Mouse (Mus musculus): Measurements from ENCODE around the gene Bmp5.
A peak's percentile ranks its signal among the peaks of the same experiment; 100 is the strongest.

Bmp5 gene

DNA sequence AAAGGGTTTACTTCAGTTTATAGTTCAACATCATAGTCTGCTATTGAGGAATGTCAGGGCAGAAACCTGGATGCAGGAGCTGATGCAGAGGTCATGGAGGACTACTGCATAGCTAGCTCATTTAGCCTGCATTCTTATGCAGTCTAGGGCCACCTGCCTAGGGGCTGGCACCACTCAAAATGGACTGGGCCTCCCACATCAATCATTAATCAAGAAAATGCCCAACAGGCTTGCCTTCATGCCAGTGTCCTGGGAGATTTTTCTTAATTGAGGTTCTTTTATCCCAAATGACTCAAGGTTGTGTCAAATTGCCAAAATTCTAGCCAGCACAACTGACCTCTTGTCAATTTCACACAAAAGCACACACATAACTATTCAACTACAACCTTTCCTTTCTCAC lies 70.8 kb downstream of the Bmp5 start:
- peak; percentile 55 to 83 for DNase-seq

DNA sequence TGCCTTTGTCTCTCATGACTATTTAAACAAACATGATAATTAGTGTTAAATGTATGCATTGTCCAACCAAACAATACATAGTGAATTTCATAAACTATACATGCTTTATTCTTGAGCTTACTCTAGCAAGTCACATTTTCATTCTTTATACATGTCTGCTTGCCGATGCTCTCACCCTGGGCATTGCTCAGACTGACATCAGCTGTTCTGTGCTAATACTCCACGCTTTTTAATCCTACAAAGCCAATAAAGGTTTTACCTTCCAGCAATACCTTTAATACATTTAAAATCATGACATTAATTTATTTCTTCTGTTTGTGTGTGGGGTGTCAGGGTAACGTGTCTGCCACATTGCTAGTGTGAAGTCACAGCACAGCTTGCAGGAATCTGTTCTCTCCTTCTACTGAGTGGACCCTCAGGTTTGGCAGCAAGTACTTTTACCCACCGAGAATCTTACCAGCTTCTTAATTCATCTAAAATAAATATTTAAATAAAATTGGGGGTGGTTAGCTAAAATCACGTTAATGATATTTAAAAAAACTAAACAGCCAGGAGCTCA lies 75.6 kb downstream of the Bmp5 start:
- DNase-seq = no peak

DNA sequence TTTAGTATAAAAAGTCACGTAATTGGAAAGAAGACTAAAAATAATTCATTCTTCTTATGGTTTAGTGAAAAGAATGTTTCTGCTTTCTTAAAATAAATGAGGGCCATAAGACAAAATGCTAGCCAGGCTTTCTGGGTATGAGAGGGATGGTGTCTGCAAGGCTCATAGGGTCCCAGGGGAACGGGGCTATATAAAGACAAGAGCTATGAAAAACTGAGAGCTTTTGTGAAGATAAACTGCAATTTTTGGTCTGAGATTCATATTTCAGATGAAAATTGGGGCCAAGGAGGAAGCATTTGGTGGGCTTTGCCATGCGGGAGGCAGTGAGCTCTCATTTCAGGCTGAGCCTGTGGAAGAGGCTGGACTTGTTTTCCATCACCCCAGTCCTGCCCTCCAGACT lies 83.0 kb downstream of the Bmp5 start:
- DNase-seq = no peak

DNA sequence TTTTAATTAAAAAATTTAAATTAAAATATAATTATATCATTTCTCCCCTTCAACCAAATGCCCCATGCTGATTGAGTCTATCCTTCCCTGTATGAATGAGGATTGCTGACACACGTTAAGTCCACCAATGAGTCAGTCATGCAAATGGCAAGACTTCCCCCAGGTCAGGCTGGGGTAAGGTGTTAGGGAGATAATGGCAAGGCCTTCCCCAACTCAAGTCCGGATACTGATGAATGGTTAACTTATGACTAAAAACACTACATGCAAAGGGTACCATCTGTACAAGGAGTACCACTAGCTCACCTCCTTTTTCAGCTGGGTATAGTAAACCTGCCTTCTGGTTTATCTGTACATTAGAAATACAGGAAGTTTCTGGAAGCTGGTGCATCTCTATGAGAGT lies 83.8 kb downstream of the Bmp5 start:
- no peak for DNase-seq

DNA sequence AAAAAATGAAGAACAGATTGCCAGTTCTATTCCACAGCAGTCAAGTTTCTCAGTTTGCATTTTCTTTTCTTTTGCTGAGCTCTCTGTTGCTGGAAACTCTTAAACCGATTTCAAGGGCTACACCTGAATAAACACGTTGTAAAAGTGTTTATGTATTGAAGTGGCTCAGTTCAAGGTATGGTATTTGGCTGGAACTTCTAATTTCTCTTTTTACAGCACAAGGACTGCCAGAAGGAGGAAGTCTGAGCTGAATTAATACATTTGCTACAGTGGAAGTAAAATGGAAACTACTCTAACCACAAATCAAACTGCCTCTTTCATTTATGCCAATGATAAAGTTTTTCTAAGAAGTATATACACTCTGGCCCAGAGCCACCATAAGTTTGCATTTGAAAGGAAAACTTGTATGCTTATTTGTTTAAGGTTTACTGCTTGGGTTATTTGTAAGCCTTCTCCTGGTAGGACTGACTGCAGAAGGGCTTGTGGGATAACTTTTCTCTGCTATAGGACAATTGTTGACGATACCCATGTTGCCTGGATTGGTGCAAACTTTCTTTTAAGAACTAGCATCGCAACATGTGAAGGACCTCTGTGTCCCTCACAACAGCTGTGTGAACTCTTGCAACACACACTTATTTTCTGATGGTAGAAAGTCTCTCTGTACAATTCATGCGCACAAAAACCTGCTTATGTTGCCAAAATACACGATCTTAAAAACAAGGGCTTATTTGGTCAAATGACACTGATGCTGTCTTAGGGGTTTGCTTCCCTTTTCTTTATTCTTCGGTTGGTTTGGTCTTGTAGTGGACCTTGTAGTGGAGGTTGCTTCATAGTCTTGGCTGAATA lies 95.4 kb downstream of the Bmp5 start:
- no peak for DNase-seq

DNA sequence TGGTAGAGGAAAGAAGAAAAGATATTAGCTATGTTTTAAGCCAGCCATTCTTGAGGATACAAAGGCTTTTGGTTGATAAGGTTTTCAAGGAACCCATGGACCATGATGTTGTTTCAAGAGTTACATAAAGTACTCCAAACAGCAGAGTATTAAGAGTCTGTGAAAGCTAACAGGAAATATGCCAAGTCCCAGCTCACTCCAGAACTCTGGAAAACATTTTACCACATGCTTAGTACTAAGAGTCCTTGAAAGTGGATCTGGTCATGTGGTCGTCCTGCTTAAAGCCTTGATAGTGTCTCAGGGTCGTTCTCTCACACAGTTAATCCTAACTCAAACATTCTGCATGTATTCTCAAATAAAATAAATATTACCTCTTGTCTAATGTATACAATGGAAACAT lies 101.2 kb downstream of the Bmp5 start:
- DNase-seq = no peak

DNA sequence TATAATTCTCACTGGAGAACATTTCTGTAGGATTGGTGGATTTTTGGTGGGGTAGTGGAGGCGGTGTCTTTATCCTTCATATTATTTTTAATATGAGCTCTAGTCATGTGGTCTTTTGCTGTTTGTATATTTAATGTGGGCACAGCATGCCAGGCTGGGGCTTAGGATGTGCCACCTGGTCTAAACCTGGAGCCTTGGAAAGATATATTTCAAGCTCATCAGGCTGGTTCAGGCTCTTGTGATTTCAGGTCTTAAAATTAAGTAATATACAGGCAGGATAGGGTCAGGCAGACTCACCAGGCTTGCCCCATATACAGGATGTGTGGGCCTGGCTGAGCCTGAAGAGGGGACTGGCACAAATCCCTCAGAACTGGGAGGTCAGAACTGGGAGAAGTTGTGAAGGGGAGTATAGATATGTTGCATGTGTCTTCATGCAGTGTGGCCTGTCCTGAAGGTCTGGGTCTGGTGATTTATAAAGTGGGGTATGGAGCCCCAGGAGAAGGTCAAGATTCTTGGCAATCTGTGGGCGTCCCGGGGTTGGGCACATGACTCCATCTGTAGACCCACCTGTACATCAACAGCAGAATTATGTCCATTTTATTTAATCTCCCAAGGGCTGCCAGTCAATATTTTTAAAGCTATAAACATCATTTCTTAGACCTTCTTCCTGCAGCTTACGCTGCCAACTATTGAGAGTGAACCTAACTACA lies 108.5 kb downstream of the Bmp5 start:
- DNase-seq = no peak

DNA sequence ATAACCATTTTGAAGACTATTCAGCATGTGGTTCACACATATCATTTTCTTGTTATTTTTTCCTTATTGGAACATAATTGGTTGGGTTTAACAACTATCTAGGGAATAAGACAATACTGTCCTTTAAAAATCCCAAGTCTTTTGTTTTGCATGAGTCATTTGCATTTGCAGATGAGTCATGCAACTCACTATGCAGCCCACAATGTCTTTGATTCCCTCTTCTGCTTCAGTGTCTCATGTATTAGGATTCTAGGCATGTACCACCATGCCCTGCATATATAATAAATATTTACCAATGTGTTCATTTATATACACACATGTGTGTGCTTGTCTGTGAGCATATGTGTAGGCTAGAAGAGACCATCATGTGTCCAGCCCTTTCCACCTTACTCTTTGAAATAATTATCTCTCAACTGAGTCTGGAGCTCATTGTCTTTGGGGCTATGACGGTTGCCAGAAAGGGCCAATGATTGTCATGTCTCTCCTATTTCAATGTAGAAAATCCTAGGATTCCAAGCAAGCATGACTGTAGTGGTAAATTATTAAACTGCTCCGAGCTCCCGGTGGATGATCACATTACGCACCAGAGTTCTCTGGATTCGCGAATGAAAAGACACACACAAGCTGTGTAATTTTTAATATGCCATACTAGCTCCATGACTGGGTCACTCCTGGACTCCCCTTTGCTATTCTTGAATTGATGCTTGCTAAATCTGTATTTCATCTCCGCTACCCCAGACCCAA lies 111.8 kb downstream of the Bmp5 start:
- DNase-seq = peak; percentile 2 to 11

DNA sequence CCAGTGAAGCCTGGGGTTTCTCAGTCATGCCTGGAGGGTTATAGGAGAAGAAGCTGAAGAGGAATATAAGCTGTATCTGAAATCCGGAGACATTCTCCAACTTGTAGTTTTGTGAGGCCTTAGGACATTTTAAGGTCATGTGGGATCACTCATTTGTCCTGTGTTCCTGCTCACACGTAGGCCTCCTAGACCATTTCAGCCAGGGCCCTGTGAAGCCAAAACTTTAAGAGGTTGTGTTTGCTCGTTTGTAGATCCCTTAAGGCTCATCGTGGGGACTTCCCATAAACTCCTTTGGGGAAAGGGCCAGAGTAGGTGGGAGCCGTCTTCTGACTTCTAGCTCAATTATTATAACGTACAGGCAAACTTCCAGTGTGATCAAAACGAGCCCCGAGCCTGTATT lies 121.8 kb downstream of the Bmp5 start:
- DNase-seq = no peak

DNA sequence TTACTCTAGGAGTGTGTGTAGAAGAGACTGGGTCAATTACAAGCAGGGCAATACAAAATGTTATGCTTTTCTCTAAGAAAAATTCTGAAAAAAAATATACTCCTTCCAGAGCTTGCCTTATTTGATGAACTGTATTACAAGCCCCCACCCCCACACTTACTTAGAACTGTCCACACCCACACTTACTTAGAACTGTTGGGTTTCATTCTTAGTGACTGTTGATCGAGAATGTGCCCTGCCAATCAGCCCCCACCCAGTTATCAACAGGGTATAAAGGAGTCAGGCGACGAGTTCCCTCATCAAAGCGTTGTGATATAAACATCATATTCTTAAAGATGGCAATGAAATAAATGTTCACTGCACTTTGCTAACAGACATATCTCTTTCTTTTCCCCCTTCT lies 122.9 kb downstream of the Bmp5 start:
- DNase-seq = no peak

DNA sequence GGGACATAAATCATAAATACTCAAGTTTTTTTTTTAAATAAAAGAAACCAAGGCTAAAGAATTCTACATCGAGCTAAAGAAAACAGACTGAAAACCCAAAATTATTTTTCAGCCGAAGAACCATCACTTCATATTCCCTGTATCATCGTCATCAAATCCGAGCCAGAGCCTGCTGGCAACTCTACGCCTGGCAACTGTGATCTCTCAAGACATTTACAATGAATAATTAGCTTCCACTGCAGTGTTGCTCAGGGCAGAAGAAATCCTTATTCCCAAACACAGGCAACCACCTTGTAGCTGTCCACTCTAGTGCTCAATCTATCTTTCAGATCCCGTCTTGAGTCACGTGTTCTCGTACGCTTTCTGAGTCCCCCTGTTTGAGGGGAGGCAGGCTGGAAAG lies 126.1 kb downstream of the Bmp5 start:
- no peak for DNase-seq

DNA sequence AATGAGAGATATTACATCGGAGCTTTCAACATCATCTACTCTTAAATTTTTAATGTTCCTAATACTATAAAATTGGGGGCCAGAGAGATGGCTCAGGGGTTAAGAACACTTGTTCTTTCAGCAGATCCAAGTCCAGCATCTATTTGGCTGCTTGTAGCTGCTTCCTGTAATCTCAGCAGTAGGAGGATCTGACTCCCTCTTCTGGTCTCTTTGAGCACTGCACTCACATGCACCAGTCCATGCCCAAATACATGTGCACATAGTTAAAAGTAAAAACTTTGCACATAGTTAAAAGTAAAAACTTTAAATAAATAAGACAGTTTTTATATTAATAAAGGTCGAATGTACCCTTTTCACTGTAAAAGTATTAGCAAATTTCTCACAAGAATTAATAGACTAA lies 130.3 kb downstream of the Bmp5 start:
- peak in 1 of 2 experiments; percentile 48 for DNase-seq

DNA sequence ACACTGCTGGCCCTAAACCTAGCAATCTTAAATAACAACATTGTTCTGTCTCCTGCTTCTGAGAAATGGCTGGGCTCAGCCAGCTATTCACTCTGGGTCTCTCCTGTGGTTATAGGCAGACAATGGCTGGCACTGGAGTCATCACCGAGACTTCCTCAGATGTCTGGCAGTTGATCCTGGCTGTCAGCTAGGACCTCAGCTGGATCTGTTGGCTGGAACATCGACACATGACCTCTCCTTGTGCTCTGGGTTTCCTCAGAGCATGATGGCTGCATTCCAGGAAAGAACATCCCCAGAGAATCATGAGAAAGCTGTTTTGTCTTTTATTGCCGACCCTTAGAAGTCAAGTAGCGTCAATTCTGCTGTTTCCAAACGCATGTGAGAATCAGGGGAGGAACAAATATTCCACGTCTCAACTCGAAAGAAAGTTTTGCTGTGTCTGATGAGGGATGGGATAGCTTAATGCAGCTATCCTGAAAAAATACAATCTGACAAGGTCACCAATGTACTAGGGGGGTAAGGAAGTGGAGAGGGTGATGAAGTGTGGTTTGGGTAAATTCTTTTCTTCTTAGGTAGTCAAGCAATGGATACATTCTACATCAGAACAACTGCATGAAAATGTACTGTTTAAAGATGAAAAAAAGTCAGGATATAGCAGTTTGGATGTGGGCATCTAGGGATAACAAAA lies 135.1 kb downstream of the Bmp5 start:
- DNase-seq = peak; percentile 53 to 61

DNA sequence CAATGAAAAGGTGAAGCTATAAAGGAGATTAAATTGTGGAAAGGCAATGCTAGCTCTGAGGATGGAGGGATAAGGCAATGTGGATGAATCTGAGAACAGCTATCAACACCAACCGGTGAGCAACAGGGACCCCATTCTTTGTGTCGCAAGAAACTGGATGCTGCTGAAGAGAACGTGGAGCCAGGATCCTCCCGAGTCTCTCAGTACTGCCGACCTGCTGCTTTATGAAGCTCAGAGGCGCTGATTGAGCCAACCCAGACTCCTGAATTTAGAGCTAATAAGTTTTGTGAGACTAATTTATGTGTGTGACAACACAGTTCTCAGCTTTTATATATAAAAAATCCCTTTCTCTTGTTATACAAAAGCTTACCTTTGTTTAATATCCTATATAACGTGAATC lies 136.4 kb downstream of the Bmp5 start:
- no peak for DNase-seq

DNA sequence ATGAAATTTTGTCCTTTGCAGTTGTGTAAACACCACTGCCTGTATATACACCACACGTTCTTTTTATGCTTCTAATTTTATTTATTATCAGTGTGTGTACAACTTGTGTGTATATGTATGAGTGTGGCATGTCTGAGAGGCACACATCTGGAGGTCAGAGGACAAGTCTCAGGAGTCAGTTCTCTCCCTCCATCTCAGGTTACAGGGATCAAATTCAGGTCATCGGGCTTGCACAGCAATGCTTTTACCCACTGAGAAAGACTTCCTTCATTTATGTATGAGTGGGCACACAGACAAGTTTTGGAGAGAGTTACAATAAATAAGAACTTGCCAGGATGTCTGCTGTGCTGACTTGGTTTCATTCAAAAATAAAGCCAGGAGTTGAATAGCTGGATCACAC lies 140.9 kb downstream of the Bmp5 start:
- no peak for DNase-seq

DNA sequence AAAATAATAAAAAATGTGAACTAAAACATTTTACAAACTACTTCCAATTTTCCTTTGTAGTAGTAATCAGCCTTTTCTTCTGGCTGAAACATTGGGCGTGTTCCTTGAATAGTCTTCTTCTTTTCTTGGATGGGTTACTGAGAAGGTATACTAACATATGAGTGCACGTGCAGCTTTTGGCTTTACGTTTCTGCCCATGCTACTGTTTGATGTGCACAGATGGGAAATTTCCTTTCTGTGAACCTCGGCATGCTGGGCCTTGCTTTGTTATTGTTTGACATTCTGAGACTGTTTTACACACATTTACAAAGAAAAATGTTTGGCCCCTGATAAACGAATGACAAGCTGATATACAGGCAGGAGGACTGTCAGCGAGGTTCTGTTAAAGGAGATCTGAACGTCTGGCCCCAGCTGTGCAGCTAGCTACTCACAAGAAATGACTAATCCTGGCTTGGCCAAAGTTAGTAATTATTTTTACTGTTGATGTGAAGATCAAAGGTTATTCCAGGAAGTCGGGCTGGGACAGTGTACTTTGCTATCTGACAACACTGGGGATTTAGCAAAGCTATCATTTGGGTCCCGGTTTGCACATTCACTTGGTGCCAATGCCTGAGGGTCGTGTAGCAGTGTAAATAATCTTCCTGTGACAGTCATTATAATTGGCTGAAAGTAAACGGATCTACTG lies 152.2 kb downstream of the Bmp5 start:
- DNase-seq = peak; percentile 60 to 66

DNA sequence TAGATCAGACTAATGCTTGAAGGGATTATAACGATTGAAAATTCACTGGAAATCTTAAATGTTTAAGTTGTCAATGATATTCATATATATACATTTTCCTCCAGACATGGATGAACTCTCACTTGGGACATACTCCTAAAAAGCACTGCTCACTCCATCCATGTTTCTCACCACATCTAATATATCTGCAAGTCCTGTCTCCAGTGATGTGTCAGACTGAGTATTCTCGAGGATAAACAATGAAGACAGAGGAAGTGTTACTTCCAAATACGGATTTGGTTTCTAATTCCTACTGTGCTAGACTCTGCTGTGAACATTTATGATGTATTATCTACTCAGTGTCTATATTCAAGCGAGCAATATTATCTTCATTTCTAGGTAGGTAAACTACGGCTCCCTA lies 152.9 kb downstream of the Bmp5 start:
- no peak for DNase-seq

DNA sequence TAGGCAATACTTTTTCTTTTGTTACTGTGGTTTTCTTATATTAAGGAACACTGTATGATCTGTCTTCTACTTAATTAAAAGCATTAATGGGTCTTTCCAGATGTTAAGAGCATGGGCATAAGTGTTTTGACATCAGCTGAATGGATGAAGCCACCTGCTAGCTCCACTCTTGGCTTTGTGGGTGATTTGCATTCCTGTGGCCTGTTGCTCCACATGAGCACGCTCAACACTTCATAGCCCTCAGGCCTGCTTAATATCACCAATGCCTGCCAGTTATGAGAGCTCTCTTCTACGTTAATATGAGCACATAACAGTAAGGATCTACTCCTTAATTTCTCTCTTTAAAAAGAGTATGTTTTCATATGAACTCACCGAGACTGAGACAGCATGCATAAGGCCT lies 169.5 kb downstream of the Bmp5 start:
- DNase-seq = no peak

All from kidney, adult 8-10 months (tissue).